Mouse (Mus musculus) kidney, postnatal 10 days (tissue): ENCODE measurements around the gene Gm47969.
"Not testable (repeated sequence)": the region's sequence is repeated elsewhere in the genome, so short reads cannot be mapped to it uniquely, and the experiment has no call there.

ENCODE experiments used
- DNase-seq: peaks from one replicate; pipeline ENCODE4 v3.0.0; 2021; ENCODE audit warnings: mixed read lengths

Gm47969 gene

DNA sequence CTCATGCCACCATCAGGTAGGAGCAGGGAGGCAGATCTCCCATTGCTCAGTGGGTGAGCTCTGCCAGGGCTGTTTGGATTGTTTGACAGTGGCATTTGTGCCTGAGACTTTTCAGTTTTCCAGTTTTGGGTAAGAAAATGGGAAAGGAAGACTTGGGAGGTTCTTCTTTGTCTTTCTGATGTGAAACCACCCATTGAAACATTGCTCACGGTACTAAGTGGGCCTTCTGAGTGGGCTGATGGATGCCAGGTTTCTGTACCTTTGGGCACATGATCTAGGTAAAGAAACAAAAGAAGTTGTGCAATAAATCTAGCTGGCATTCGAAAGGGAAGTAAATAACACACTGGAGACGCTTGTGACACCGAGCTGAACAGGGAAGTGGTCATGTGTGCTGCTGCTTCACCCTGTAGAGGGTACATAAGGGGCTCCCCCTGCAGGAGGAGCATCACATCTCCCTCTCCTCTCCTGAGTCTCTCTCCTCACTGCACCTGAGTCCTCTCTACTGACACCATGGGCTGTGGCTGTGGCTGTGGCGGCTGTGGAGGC is at the start of gene Gm47969:
Gene Gm47969 (plus strand): TSS at position 51 of the 546 bp plus-strand sequence.
- DNase-seq = no peak

DNA sequence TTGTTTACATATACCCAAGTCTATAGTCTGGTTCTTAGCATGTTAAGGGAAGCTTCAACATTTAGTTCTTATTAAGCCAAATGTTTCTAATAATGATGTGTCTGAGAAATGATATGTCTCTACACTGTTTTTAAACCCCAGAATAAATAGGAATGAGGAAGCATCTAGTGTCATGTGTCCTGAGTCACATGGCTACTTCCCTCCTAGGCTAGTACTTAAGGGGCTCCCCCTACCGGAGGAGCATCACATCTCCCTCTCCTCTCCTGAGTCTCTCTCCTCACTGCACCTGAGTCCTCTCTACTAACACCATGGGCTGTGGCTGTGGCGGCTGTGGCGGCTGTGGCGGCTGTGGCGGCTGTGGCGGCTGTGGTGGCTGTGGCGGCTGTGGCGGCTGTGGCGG is 44.4 kb upstream of the Gm47969 start, which contains the start of gene Gm47959:
Gene Gm47959 (plus strand): TSS at position 243 of the 400 bp plus-strand sequence.
- DNase-seq = not testable (repeated sequence)

DNA sequence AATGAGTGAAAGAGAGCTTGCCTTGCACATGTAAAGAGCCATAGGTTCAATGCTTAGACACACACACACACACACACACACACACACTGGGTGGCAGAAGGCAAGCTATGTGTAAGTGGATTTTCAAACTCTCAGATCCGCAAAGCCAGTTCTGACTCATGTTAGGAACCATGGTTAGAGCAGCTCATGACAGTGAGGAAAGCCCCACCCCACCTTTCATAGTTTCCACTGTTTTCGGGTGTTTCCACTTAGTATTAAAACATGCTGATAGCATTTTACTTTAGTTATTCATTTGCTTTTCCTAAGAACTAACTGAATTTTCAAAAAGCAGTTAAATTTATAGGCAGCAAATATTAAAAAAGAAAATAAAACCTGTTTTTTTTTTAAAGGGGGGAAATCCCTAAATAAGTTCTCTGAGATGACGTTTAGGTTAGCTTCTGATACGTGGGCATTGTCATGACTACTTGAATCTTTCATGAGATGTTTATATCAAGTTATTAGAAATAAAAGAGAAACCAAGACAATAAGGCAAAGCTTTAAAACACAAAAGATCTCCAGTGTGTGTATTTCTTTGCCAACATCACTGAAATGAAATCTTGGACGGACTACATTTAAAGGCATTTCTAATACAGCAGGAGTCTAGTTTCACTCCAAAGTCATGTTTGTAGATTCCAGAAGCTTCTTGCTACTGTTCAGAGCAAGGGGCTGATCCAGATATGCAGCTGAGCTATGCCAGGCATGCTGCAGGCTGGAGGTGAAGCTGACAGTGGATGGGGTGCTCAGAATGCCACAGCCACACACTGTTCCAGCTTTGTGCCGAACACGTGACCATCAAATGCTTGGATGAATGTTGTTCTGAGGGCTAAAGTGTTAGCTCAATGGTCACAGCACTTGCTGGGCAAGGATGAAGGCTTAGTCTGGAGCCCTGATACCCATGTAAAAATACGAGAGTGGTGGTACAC is 38.2 kb upstream of the Gm47969 start:
- no peak for DNase-seq

DNA sequence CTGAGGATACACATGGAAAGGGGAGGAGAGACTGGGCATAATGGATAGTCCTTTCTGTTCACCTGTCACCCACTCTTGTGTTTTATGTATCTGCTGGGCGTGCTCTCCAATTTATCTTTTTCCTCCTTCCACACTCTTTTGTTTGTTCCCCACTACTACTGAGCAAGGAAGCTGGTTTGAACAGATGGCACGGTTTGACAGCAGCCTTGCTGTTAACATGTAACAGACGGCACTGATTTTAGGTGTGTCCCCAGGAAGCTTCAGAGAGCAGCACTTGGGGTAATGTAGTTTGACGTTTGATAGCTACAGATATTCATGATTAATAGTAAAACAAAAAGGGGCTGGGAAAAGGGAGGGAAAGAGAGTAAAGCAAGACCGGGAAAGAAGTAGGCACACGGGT is 37.3 kb upstream of the Gm47969 start:
- DNase-seq = no peak

DNA sequence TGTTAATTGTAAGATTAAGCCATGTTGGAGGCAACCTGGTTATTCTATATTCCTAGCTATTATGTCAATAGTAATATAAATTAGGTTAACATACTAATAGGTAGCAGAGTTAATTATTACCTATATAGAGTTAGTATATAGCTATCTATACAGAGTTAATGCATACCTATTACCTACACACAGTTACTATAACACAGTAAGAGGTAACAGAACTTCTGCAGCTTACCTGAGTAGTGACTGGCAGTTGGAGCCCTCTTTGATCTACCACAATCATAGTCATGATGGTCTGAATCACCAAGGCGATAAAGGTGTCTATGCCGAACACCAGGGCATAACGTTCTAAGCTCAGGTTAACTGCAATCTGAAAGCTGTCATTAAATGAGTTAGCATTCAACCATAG is 30.3 kb upstream of the Gm47969 start:
- no peak for DNase-seq

DNA sequence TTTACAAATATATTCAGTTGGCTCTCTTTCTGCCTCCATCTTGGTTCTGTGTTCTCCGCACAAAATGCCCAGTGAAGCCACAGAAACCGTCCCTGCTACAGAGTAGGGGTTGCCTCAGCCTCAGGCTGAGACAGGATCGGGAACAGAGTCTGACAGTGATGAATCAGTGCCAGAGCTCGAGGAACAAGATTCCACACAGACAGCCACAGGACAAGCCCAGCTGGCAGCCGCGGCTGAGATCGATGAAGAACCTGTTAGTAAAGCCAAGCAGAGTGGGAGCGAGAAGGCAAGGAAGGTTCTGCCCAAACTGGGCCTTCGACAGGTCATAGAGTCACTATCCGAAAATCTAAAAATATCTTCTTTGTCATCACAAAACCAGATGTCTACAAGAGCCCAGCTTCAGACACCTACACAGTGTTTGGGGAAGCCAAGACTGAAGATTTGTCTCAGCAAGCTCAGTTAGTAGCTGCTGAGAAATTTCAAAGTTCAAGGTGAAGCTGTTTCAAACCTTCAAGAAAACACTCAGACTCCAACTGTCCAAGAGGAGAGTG is 29.3 kb upstream of the Gm47969 start:
- DNase-seq = no peak

DNA sequence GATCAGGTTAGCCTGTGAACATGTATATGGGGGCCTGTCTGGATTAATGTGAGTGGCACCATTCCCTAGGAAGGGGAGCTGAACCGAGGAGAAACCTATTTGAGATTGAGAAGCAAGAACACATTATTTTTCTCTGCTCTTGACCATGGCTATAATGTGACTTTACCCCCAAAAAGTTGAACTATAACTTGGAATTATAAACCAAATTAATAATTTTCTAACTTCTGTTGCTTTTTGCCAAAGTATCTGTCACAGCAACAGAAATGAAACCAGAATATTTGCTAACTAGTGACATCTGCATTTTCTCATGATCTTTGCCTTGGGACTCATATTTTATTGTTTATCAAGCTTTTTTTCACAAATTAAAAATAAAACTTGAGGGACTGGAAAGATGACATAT is 28.2 kb upstream of the Gm47969 start:
- no peak for DNase-seq

DNA sequence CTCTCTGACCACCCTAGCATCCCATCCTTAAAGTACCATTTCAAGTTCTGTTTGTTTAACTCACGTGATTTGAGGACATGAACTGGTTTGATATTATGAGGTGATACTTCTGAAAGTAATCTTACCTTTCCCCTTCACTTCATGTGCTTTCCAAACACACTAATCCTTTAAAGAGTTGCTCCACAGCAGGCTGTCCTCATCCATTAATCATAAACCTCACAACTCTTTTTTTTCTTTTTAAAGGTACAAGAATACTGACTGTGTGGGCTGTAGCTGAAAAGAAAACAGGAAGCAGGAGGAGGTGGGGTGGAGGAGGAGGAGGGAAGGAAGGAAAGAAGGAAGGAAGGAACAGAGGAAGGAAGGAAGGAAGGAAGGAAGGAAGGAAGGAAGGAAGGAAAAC is 12.8 kb upstream of the Gm47969 start:
- no peak for DNase-seq

DNA sequence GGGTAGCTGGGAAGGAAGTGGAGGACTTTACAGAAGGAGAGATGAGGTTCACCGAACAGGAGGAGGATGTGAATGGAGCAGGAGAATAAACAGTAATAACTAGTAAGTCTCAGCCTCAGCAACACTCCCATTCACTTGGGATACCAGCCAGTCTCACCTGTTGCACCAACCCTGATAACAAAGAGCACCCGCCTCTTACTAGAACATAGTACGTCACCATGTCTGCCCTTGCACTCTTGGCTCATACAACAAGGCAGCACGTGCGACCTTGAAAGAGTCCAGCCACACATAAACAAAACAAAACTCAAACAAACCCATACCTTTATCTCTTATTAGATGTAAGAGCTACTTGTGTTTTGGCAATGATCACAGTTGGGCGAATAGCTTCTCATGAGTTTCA is 12.2 kb upstream of the Gm47969 start:
- DNase-seq = no peak

DNA sequence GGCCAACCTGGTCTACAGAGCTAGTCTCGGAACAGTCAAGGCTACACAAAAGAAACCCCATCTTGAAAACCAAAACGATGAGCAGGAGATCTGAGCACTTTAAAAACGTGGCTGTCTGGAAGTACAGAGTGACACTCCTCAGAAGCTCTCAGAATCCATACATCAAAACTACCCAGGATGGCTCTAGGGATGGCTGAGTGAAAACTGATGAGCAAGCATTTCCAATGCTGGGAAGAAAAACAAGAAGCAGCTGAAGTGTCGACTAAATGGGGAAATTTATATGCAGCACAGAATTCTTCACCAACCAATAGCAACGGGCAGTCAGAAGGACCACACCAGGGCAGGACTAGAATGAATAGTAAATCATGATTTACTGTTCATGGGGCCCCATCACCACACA is 10.2 kb upstream of the Gm47969 start:
- DNase-seq = no peak

DNA sequence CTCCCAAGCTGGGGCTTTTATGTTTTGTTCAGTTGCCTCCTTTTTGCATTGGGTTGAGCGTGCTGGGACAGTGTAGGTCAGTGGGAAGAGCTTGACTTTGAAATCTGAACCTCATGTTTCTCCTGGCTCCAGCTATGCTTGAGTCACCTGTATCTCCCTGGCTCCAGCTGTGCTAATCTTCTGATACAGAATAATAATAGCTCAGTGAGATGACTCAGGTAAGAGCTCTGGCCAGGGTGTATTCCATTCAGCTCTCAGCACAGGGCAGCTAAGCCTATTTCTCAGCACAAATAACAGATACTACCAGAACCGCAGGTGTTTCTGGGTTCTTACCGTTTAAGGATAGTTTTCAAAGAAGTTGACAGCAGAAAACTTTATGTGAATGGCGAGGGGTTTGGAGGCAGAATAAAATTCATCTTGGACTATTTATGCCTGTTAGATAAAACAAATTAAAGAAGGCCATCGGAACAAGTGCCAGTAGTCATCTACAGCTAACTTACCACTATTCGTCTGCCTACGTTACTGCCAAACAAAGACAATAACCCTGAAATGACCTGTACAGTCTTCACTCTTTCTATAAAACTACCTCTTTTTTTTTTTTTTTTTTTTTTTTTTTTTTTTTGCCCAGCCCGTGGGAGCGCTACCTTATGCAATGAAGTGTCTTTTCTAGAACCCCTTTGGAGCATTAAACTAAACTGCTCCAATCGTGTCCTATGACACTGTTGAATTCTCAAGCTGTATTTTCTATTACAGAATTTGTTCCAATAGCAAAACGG is 7.7 kb upstream of the Gm47969 start:
- no peak for DNase-seq

DNA sequence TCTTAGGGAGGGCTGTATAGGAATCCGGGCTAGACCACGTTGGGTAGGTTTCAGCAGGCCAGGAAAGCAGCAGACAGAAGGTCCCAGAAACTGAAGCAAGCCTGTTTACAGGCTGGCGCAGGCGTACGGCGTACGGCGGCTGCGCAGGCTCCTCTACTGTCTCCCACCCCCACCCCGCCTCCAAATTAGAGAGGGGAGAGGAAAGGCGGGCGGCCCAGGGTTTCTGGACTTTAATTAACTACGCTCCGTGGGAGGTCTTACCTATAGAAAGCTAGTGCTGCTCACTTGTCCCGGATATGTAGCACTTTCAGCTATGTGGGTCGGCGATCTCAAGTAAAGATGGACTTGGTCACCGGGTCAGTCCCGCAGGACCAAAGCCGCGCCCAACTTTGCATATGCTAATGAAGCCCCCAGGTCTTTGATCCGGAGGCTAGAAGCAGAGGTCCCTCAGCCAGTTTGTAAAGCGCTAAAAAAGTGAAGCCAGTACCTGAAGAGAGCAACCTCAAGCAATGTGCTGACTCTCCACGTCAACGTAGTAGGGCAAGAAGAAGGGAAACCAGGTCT is 6.5 kb upstream of the Gm47969 start, which contains the start of gene Slc19a3:
Gene Slc19a3 (minus strand): TSS at position 340 of the 564 bp plus-strand sequence.
- DNase-seq = peak; percentile 63

DNA sequence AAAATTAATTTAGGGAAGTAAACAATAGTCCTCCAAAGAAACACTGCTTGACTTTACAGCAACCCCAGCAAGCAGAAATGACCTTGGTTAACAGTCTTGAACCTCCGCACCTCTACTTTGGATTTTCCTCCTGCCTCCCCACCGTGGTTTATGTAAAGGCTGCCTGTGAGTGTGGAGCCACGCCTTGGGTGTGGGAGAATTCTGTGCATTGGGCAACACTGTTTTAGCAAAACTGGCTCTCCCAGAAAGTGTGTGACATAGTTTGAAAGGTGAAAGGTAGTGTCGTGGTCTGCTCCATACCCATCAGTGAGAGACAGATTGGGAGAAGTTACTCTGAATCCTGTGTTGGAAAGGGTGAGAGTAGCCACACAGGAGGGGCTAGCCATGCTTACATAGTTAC is 5.7 kb upstream of the Gm47969 start:
- no peak for DNase-seq

DNA sequence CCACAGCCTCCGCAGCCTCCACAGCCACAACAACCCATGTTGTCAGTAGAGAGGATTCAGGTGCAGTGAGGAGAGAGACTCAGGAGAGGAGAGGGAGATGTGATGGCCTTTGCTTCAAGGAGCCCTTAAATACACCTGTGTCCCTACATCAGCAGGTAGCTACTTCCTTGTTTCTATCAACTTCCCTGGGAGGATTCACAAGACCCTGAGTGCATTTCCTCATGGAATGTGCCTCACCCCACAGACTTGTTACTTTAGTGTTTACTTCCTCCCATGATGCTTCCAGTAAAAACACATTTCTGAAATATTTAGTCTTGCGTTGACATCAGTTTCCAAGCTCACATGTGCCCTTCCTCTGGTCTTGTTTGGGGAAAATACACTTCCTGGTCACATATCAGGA is 2.4 kb upstream of the Gm47969 start, which contains the start of gene Krtap28-10:
Gene Krtap28-10 (minus strand): TSS at position 101 of the 400 bp plus-strand sequence.
- DNase-seq = no peak

DNA sequence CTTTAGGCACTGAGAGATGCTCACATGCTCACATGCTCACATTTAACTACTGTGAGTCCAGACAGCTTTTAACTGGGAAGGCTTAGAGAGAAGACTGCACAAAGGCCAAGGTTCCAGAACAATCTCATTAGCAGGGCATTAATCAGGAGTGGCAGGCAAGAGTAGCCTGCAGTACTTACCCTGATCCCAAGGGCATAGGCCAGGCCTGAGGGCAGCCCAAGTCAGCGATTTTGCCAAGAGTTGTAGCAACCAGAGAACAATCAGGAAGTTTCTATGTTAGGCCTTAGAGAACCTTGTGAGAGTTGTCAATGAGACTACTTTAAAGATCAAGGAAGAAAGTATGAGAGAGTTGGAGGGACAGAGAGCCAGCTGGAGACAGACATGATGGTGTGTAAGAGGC is 13.7 kb downstream of the Gm47969 start:
- DNase-seq = peak; percentile 21

DNA sequence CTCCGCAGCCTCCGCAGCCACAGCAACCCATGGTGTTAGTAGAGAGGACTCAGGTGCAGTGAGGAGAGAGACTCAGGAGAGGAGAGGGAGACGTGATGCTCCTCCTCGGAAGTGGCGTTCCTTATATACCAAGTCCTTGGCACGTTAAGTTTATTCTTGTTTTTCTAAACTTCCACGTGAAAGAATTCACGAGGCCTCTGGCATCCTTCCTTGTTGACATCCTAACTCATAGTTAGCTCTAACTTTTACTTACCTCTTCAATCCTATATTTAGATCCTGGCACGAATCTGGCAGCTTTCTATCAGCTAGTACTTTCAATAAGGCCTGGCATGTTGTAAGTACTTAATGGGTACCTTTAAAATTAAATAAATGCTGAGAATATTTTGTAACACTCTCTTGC is 14.5 kb downstream of the Gm47969 start, which contains the start of gene A030005K14Rik:
Gene A030005K14Rik (minus strand): TSS at position 101 of the 400 bp plus-strand sequence.
- DNase-seq = no peak

DNA sequence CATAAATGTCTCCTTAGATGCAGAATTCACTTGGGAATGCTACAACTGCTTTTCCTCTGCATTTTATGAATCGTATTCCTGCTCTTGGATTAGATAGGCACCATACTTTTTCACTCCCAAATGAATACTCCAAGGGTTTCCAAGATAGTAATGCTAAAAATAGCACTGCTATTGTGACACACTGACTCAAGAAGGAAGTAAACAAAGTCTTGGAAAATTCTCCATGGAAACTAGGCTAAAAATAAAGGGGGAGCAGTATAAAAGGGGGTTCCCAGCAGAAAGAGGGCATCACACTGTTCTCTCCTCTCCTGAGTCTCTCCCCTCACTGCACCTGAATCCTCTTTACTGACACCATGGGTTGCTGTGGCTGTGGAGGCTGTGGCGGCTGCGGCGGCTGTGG is 15.9 kb downstream of the Gm47969 start, which contains the start of gene Krtap28-13:
Gene Krtap28-13 (plus strand): TSS at position 288 of the 400 bp plus-strand sequence.
- no peak for DNase-seq

DNA sequence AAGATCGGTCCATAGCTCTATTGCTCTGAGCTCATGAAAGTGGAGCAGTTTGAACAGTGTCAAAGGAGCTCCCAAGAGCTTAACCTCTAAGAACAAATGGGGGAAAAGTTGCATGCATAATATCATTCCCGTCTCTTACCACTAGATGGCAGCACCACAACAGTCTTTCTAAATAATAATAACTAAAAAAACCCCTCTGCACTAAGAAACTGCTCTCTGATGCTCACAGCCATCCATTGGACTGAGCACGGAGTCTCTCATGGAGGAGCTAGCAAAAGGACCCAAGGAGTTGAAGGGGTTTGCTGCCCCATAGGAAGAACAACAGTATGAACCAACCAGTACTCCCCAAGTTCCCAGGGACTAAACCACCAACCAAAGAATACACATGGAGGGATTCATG is 20.1 kb downstream of the Gm47969 start:
- DNase-seq = peak; percentile 30

DNA sequence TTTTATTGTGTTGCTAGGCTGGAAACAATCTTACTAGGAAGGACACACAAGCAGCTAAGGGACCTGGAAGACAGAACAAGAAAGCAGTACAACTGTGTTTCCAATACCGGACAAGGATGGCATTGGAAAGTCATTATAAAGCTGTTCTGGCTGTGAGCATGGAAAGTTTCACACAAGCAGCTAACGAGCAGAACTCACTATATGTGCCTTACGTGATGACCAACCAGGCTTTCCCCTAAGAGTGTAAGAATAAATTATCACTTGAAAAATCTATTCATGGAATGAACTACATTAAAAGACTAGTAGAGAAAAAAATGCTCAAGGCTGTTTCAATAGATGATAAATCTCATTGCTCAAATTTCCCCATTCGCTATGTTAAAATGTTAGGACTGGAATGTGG is 21.8 kb downstream of the Gm47969 start:
- DNase-seq = no peak

DNA sequence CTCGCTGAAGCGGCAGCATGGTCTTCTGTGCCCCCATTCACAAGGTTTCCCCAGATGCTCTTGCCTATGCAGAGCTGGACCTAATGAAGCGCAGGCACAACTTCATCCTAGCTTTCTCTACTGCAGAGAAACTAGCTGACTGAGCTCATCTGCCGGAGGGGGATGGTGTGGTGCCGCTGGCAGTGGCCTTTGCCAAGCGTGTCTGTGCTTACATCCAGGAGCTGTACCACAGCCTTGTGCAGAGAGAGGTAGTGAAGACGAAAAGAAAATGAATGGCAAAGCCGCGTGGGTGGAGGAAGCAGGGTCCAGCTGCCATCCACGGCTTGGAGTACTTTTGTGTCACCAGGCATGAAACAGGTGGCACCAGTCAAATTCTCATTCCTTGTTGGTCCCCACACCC is 22.5 kb downstream of the Gm47969 start:
- no peak for DNase-seq

DNA sequence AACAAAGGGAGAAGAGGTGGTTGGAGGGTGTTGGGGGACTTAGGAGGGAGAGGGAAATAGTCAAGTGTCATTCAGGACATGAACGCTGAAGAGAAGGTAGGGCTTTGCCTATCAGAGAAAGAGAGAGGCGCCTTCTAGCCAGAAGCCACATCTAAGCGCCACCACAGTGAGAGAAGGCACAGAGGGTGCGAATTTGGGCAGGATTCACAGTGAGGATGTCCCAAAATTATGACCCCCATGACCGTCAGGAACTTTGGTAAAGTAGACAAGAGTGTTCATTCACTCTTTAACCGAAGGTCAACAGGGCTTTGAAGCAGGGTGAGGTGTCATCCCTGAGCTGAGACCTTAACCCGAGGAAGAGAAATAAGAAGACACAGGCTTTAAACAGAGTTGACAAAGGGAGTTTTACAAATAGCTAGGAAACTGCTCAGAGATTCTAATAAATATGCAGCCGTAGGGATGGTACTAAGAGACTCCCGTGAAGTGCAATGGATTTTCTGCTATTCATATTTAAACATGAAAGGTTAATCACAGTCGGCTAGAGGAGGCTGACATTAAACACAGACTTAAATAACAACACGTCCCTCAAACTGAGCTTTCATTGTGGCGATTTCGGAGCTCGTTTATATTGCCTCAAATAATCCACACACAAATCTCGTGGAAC is 30.9 kb downstream of the Gm47969 start:
- DNase-seq = no peak
